Mouse (Mus musculus): Measurements from ENCODE around the gene Olfr476.
"Not testable (repeated sequence)": the region's sequence is repeated elsewhere in the genome, so short reads cannot be mapped to it uniquely, and the experiment has no call there.

DNA sequence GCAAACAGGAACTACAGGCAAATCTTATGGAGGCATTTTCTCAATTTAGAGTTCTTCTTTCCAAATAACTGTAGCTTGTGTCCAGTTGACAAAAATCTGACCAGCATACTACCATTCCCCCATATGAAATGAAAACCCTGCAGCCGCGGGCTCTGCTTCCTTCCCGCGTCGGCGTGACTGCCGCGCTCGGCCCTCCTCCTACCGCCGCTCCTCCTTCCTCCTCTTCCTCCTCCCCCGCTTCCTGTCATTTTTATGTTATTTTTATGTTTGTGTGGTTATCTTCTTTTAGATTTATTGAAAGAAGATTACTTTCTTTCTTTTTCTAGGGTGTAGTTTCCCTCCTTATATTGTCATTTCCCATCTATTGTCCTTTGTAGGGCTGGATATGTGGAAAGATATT is 12.1 kb upstream of the Olfr476 start:
- TF ChIP-seq CTCF (IDR thresholded peaks at IDR 0.05; ENCODE audit: control insufficient read depth, insufficient read depth, insufficient replicate concordance, low read depth, low read length); POLR2A (IDR thresholded peaks at IDR 0.05; ENCODE audit: control insufficient read depth, low read depth, low read length): not testable (repeated sequence)
